Mouse (Mus musculus) kidney, postnatal 0 days (tissue): Measurements from ENCODE around the gene Gm9112. TPM values are rescaled to one million over a fixed set of nuclear protein-coding genes. Genes with fewer than 3 reads are reported as not detected.
"Not testable (repeated sequence)": the region's sequence is repeated elsewhere in the genome, so short reads cannot be mapped to it uniquely, and the experiment has no call there.

Source experiments
- ATAC-seq: fragments of 200-750 bp; cut with Nextera tagmentation; replicated peaks from 2 replicates; pipeline ENCODE4 v1.8.0; 2017; ENCODE audit warnings: low read depth, moderate number of reproducible peaks, moderate TSS enrichment, moderate library complexity; ENCODE audit not compliant: low FRiP score
- DNase-seq: peaks from one replicate; pipeline ENCODE4 v3.0.0-alpha.2; 2016; ENCODE audit warnings: low spot score
- H3K27ac ChIP-seq: fragments of 300-500 bp; sonication (generic); 2 replicates; pipeline ENCODE4 v1.5.1; 2014; ENCODE audit warnings: mild to moderate bottlenecking
- H3K27me3 ChIP-seq: fragments of 300-500 bp; sonication (generic); 2 replicates; pipeline ENCODE4 v1.6.1; 2014; ENCODE audit warnings: low read length, mixed read lengths; ENCODE audit not compliant: insufficient read depth
- H3K36me3 ChIP-seq: fragments of 300-500 bp; sonication (generic); 2 replicates; pipeline ENCODE4 v1.6.1; 2014; ENCODE audit warnings: low read length, mixed read lengths; ENCODE audit not compliant: insufficient read depth
- H3K4me1 ChIP-seq: fragments of 300-500 bp; sonication (generic); replicated peaks from 2 replicates; pipeline ENCODE4 v1.6.1; 2014; ENCODE audit warnings: antibody characterized with exemption, low read length, mixed read lengths; ENCODE audit not compliant: insufficient read depth
- H3K4me2 ChIP-seq: fragments of 300-500 bp; sonication (generic); 2 replicates; pipeline ENCODE4 v1.6.1; 2014; ENCODE audit warnings: mild to moderate bottlenecking, low read length, moderate library complexity, mixed read lengths
- H3K4me3 ChIP-seq: fragments of 300-500 bp; sonication (generic); replicated peaks from 2 replicates; pipeline ENCODE4 v1.5.1; 2014; ENCODE audit warnings: low read depth, low read length
- H3K9ac ChIP-seq: fragments of 300-500 bp; sonication (generic); 2 replicates; pipeline ENCODE4 v1.6.1; 2014; ENCODE audit warnings: low read depth, low read length
- H3K9me3 ChIP-seq: fragments of 300-500 bp; sonication (generic); replicated peaks from 2 replicates; pipeline ENCODE4 v1.6.1; 2016; ENCODE audit warnings: low read length, inconsistent platforms, mixed read lengths
- CTCF ChIP-seq: IDR thresholded peaks from 2 replicates; pipeline ENCODE4 v1.5.1; 2016; ENCODE audit warnings: antibody characterized with exemption, low read depth, mild to moderate bottlenecking, moderate library complexity
- WGBS: fragments of 180-500 bp; shearing (Covaris S2); extraction: QIAGEN DNeasy Blood & Tissue Kit; methylation state at CpG from one replicate; pipeline ENCODE4 v1.1.7; 2014; 5-methylcytosine and 5-hydroxymethylcytosine counted together
- polyA plus RNA-seq: library from polyadenylated mRNA; unstranded; fragments of >200 nt; fragmentation: Nextera tagmentation; extraction: Ambion mirVana; gene quantifications from 2 replicates; pipeline ENCODE4 v1.2.1, GENCODE M21; 2015

Gm9112 gene
- not detected in 2 replicates for polyA plus RNA-seq

- H3K4me1 ChIP-seq, ATAC-seq, H3K27me3 ChIP-seq, H3K36me3 ChIP-seq, H3K4me3 ChIP-seq, H3K9ac ChIP-seq, H3K4me2 ChIP-seq, H3K27ac ChIP-seq, DNase-seq, H3K9me3 ChIP-seq: not testable (repeated sequence)
- WGBS: 79% methylated on average over 7 of the region's 10 CpGs
Observed at GRCm38 (mm10) chrX:102707535-102707934, at the start of gene Gm9112, which contains the start of gene Dmrtc1b. Gene Gm9112, minus strand, starts transcription at chrX:102707635. Gene Dmrtc1b, plus strand, starts transcription at chrX:102707865.

GRCm38 (mm10) chrX:102724226-102724625, 16.8 kb upstream of the Gm9112 start:
- not testable (repeated sequence) for H3K9ac ChIP-seq, H3K4me2 ChIP-seq, H3K27ac ChIP-seq, H3K36me3 ChIP-seq, H3K9me3 ChIP-seq, ATAC-seq, H3K4me3 ChIP-seq, H3K27me3 ChIP-seq, DNase-seq, H3K4me1 ChIP-seq
- WGBS: 90% methylated on average over 6 of the region's 6 CpGs

- not testable (repeated sequence) for H3K4me2 ChIP-seq, H3K27ac ChIP-seq, H3K4me1 ChIP-seq, H3K9me3 ChIP-seq, ATAC-seq, H3K36me3 ChIP-seq, H3K4me3 ChIP-seq, H3K9ac ChIP-seq, H3K27me3 ChIP-seq
- WGBS: 72% methylated on average over 3 of the region's 3 CpGs
- peak; percentile 5 for DNase-seq
Observed at GRCm38 (mm10) chrX:102700636-102701035, 6.8 kb downstream of the Gm9112 start.

GRCm38 (mm10) chrX:102689252-102689651, 18.2 kb downstream of the Gm9112 start:
- ATAC-seq, H3K4me2 ChIP-seq, H3K27me3 ChIP-seq, H3K4me3 ChIP-seq, H3K9ac ChIP-seq, H3K4me1 ChIP-seq, H3K36me3 ChIP-seq, H3K9me3 ChIP-seq, H3K27ac ChIP-seq: not testable (repeated sequence)
- peak; percentile 27 for DNase-seq
- WGBS: 12% methylated on average over 4 of the region's 4 CpGs
- peak; percentile 60 for TF ChIP-seq CTCF

- 85% methylated on average over 5 of the region's 5 CpGs for WGBS
- not testable (repeated sequence) for H3K4me1 ChIP-seq, H3K9me3 ChIP-seq, H3K27me3 ChIP-seq, H3K4me3 ChIP-seq, H3K9ac ChIP-seq, H3K4me2 ChIP-seq, ATAC-seq, DNase-seq, H3K27ac ChIP-seq, H3K36me3 ChIP-seq
Observed at GRCm38 (mm10) chrX:102686872-102687271, 20.6 kb downstream of the Gm9112 start, which contains the start of gene Gm3880. Gene Gm3880, minus strand, starts transcription at chrX:102686972.

- H3K4me3 ChIP-seq, H3K4me1 ChIP-seq, H3K9ac ChIP-seq, H3K4me2 ChIP-seq, H3K27ac ChIP-seq, ATAC-seq, H3K27me3 ChIP-seq, H3K9me3 ChIP-seq, DNase-seq, H3K36me3 ChIP-seq: not testable (repeated sequence)
- 47% methylated on average over 3 of the region's 3 CpGs for WGBS
Observed at GRCm38 (mm10) chrX:102684706-102685105, 22.7 kb downstream of the Gm9112 start.

GRCm38 (mm10) chrX:102666641-102667040, 40.8 kb downstream of the Gm9112 start:
- no peak overlapping the region for H3K9ac ChIP-seq
- ATAC-seq (no peak), DNase-seq (no peak)
- no peaks in the 10 kb centered on the region for H3K27me3 ChIP-seq
- no peaks in the 10 kb centered on the region for H3K4me1 ChIP-seq
- WGBS: 73% methylated on average over 2 of the region's 2 CpGs
- H3K4me2 ChIP-seq: no peak overlapping the region
- no peak overlapping the region for H3K4me3 ChIP-seq
- H3K9me3 ChIP-seq: no peaks in the 10 kb centered on the region
- H3K36me3 ChIP-seq: no peaks in the 10 kb centered on the region
- no peak for TF ChIP-seq CTCF
- no peak overlapping the region for H3K27ac ChIP-seq
